Mouse (Mus musculus) thymus, postnatal 14 days (tissue): ENCODE measurements around the gene Nbas.

Experiments used
- DNase-seq: peaks from one replicate; pipeline ENCODE4 v3.0.0; 2021

Gene Nbas

GRCm38 (mm10) chr12:13563646-13564289 is 294.8 kb downstream of the Nbas start:
- DNase-seq = no peak

- DNase-seq = no peak
These were observed 295.4 kb downstream of the Nbas start for GRCm38 (mm10) chr12:13564330-13564729.

- no peak for DNase-seq
These were observed 297.5 kb downstream of the Nbas start for GRCm38 (mm10) chr12:13566421-13566820.

GRCm38 (mm10) chr12:13575158-13575557 is 306.2 kb downstream of the Nbas start:
- DNase-seq = no peak

GRCm38 (mm10) chr12:13575605-13576600 is 307.0 kb downstream of the Nbas start:
- no peak for DNase-seq

GRCm38 (mm10) chr12:13576761-13577160 is 307.8 kb downstream of the Nbas start:
- DNase-seq = no peak

GRCm38 (mm10) chr12:13580796-13581195 is 311.9 kb downstream of the Nbas start:
- no peak for DNase-seq

GRCm38 (mm10) chr12:13583386-13583785 is 314.5 kb downstream of the Nbas start:
- no peak for DNase-seq

GRCm38 (mm10) chr12:13585527-13586156 is 316.7 kb downstream of the Nbas start:
- no peak for DNase-seq

GRCm38 (mm10) chr12:13587675-13588074 is 318.7 kb downstream of the Nbas start:
- no peak for DNase-seq

- DNase-seq = no peak
These were observed 320.1 kb downstream of the Nbas start for GRCm38 (mm10) chr12:13589021-13589420.

- no peak for DNase-seq
These were observed 326.0 kb downstream of the Nbas start for GRCm38 (mm10) chr12:13594746-13595469.

- DNase-seq = no peak
These were observed 328.1 kb downstream of the Nbas start for GRCm38 (mm10) chr12:13597026-13597425.

GRCm38 (mm10) chr12:13598545-13598944 is 329.6 kb downstream of the Nbas start:
- DNase-seq = no peak

GRCm38 (mm10) chr12:13602414-13602813 is 333.5 kb downstream of the Nbas start:
- DNase-seq = no peak

- no peak for DNase-seq
These were observed 338.1 kb downstream of the Nbas start for GRCm38 (mm10) chr12:13607021-13607420.

GRCm38 (mm10) chr12:13609027-13609426 is 340.1 kb downstream of the Nbas start:
- no peak for DNase-seq

GRCm38 (mm10) chr12:13613041-13613440 is 344.1 kb downstream of the Nbas start:
- no peak for DNase-seq

- DNase-seq = no peak
These were observed 346.7 kb downstream of the Nbas start for GRCm38 (mm10) chr12:13615661-13616060.

GRCm38 (mm10) chr12:13622150-13622822 is 353.4 kb downstream of the Nbas start:
- no peak for DNase-seq

GRCm38 (mm10) chr12:13626803-13627706 is 358.1 kb downstream of the Nbas start:
- DNase-seq = no peak
